Mouse (Mus musculus): ENCODE measurements at regions not wholly inside any gene's neighbourhood (a gene's known extent, or its start where the extent isn't known, plus 50 kb on each side); places are given as distances from the start of the nearest gene placed in this dataset.

DNA sequence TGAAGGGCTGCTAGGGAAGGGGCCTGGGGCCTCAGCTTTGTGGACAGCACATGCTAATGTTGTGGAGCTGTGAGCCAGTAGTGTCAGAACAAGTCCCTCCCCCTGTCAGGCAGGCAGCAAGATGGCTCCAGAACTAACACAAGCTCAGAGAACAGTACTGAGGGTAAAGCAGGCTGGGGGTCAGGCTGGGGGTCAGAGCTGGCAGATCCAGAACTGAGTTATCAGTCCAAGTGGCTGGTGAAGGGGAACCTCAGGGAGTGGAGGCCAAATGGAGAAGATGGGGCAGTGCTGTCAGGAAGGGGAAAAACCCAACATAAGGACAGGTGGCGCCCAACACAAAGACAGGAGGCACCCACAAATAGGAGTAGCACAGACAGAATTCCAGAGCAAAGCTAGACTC is 985.1 kb downstream of the 4930447A16Rik start:
- no peak for TF ChIP-seq POLR2A (IDR thresholded peaks at IDR 0.05; ENCODE audit: borderline replicate concordance, insufficient read depth, low read length)
- TF ChIP-seq CTCF (IDR thresholded peaks at IDR 0.05; ENCODE audit: borderline replicate concordance, insufficient read depth, low read depth, low read length), result no peak
